Mouse (Mus musculus) midbrain, embryonic 14.5 days (tissue): ENCODE results near the gene Ndufb8. TPM values are rescaled to one million over a fixed set of nuclear protein-coding genes. Genes with fewer than 3 reads are reported as not detected.
A peak's percentile ranks its signal among the peaks of the same experiment; 100 is the strongest.

Experiments used
- ATAC-seq: fragments of 200-750 bp; cut with Nextera tagmentation; 2 replicates; pipeline ENCODE4 v1.8.0; 2017; ENCODE audit warnings: moderate number of reproducible peaks, moderate library complexity; ENCODE audit not compliant: low FRiP score, low TSS enrichment
- DNase-seq: peaks from one replicate; pipeline ENCODE4 v3.0.0-alpha.2; 2015
- H3K27ac ChIP-seq: fragments of 300-500 bp; sonication (generic); replicated peaks from 2 replicates; pipeline ENCODE4 v1.5.1; 2014; ENCODE audit warnings: mild to moderate bottlenecking, low read depth, low read length, moderate library complexity
- H3K27me3 ChIP-seq: fragments of 300-500 bp; sonication (generic); 2 replicates; pipeline ENCODE4 v1.6.1; 2014; ENCODE audit warnings: low read length, control low read depth, mixed read lengths; ENCODE audit not compliant: control insufficient read depth, insufficient read depth
- H3K36me3 ChIP-seq: fragments of 300-500 bp; sonication (generic); 2 replicates; pipeline ENCODE4 v1.6.1; 2014; ENCODE audit warnings: low read length, control low read depth; ENCODE audit not compliant: control insufficient read depth, insufficient read depth
- H3K4me1 ChIP-seq: fragments of 300-500 bp; sonication (generic); 2 replicates; pipeline ENCODE4 v1.6.1; 2014; ENCODE audit warnings: mild to moderate bottlenecking, antibody characterized with exemption, low read length, control low read depth; ENCODE audit not compliant: control insufficient read depth, insufficient read depth
- H3K4me2 ChIP-seq: fragments of 300-500 bp; sonication (generic); 2 replicates; pipeline ENCODE4 v1.6.1; 2014; ENCODE audit warnings: mild to moderate bottlenecking, low read length, moderate library complexity
- H3K4me3 ChIP-seq: fragments of 300-500 bp; sonication (generic); replicated peaks from 2 replicates; pipeline ENCODE4 v1.5.1; 2014; ENCODE audit warnings: low read depth, low read length
- H3K9ac ChIP-seq: fragments of 300-500 bp; sonication (generic); replicated peaks from 2 replicates; pipeline ENCODE4 v1.6.1; 2014; ENCODE audit warnings: mild to moderate bottlenecking, low read length, moderate library complexity
- H3K9me3 ChIP-seq: fragments of 300-500 bp; sonication (generic); 2 replicates; pipeline ENCODE4 v1.6.1; 2016; ENCODE audit warnings: low read length, control low read depth, mixed read lengths; ENCODE audit not compliant: control insufficient read depth
- WGBS: fragments of 180-500 bp; shearing (Covaris S2); extraction: QIAGEN DNeasy Blood & Tissue Kit; methylation state at CpG from one replicate; pipeline ENCODE4 v1.1.7; 2014; 5-methylcytosine and 5-hydroxymethylcytosine counted together
- polyA plus RNA-seq: library from polyadenylated mRNA; unstranded; fragments of >200 nt; fragmentation: Nextera tagmentation; extraction: Ambion mirVana; gene quantifications from 2 replicates; pipeline ENCODE4 v1.2.1, GENCODE M21; 2014

Gene Ndufb8
- polyA plus RNA-seq, 1 experiment from 2014 or later, result 566 TPM

GRCm38 (mm10) chr19:44545321-44546041, 9.8 kb downstream of the Ndufb8 start, which contains the start of gene Sec31b:
Gene Sec31b (minus strand): TSS chr19:44545864.
- Histone ChIP-seq H3K9me3 (0 out of 2 replicates have a peak, but pooled peaks cover 4% of the 10 kb centered on the region), H3K4me1 (peaks cover 6% of the 10 kb centered on the region; the same call in 1 of the 2 replicates), H3K4me2 (peak within 1 kb of the TSS; percentile 61), H3K4me3 (peak within 1 kb of the TSS; percentile 40), H3K9ac (peak within 1 kb of the TSS; percentile 45), H3K27me3 (peaks cover 27% of the 10 kb centered on the region), H3K36me3 (peaks cover 27% of the 10 kb centered on the region), H3K27ac (no peak within 1 kb of the TSS)
- 1% methylated on average over 47 of the region's 47 CpGs for WGBS
- DNase-seq, result peak; percentile 27
- no peak for ATAC-seq

GRCm38 (mm10) chr19:44544775-44545174, 10.5 kb downstream of the Ndufb8 start:
- DNase-seq (peak; percentile 93), ATAC-seq (no peak; the same call in 1 of the 2 replicates)
- H3K36me3 ChIP-seq, result peaks cover 20% of the 10 kb centered on the region
- H3K4me3 ChIP-seq, result peak overlapping the region; percentile 40; the same call in 1 of the 2 replicates
- peaks cover 6% of the 10 kb centered on the region; the same call in 1 of the 2 replicates for H3K4me1 ChIP-seq
- no peak overlapping the region for H3K27ac ChIP-seq
- H3K9me3 ChIP-seq, result 0 out of 2 replicates have a peak, but pooled peaks cover 4% of the 10 kb centered on the region
- WGBS, result 2% methylated on average over 13 of the region's 13 CpGs
- H3K4me2 ChIP-seq, result peak overlapping the region; percentile 61
- H3K27me3 ChIP-seq, result peaks cover 27% of the 10 kb centered on the region
- H3K9ac ChIP-seq, result no peak overlapping the region

- ATAC-seq (no peak), DNase-seq (no peak)
- Histone ChIP-seq H3K9me3 (0 out of 2 replicates have a peak, but pooled peaks cover 4% of the 10 kb centered on the region), H3K4me3 (no peak overlapping the region), H3K27me3 (peaks cover 27% of the 10 kb centered on the region), H3K9ac (no peak overlapping the region), H3K27ac (no peak overlapping the region), H3K4me1 (peaks cover 6% of the 10 kb centered on the region; the same call in 1 of the 2 replicates), H3K4me2 (no peak overlapping the region), H3K36me3 (peaks cover 16% of the 10 kb centered on the region)
- WGBS, result 59% methylated on average over 10 of the region's 10 CpGs
These were observed 10.9 kb downstream of the Ndufb8 start for GRCm38 (mm10) chr19:44544372-44544771.

GRCm38 (mm10) chr19:44542694-44543178, 12.5 kb downstream of the Ndufb8 start:
- Histone ChIP-seq H3K4me1 (peaks cover 6% of the 10 kb centered on the region; the same call in 1 of the 2 replicates), H3K4me3 (no peak overlapping the region), H3K36me3 (0 out of 2 replicates have a peak, but pooled peaks cover under 1% of the 10 kb centered on the region), H3K27ac (no peak overlapping the region), H3K27me3 (peaks cover 27% of the 10 kb centered on the region), H3K9me3 (0 out of 2 replicates have a peak, but pooled peaks cover 4% of the 10 kb centered on the region), H3K4me2 (no peak overlapping the region), H3K9ac (no peak overlapping the region)
- ATAC-seq, result no peak
- WGBS, result 90% methylated on average over 8 of the region's 8 CpGs
- no peak for DNase-seq

GRCm38 (mm10) chr19:44537416-44537815, 17.8 kb downstream of the Ndufb8 start:
- Histone ChIP-seq H3K27ac (no peak overlapping the region), H3K36me3 (no peaks in the 10 kb centered on the region), H3K27me3 (peaks cover 10% of the 10 kb centered on the region), H3K9me3 (0 out of 2 replicates have a peak, but pooled peaks cover 4% of the 10 kb centered on the region), H3K4me1 (no peaks in the 10 kb centered on the region), H3K4me3 (no peak overlapping the region), H3K4me2 (no peak overlapping the region), H3K9ac (no peak overlapping the region)
- 85% methylated on average over 8 of the region's 8 CpGs for WGBS
- DNase-seq (no peak), ATAC-seq (no peak)

GRCm38 (mm10) chr19:44535376-44535775, 19.9 kb downstream of the Ndufb8 start:
- H3K4me1 ChIP-seq, result no peaks in the 10 kb centered on the region
- DNase-seq, result peak; percentile 62
- no peak for ATAC-seq
- H3K9ac ChIP-seq, result no peak overlapping the region
- no peaks in the 10 kb centered on the region for H3K36me3 ChIP-seq
- H3K27ac ChIP-seq, result no peak overlapping the region
- H3K4me2 ChIP-seq, result no peak overlapping the region
- WGBS, result 38% methylated on average over 3 of the region's 3 CpGs
- no peak overlapping the region for H3K4me3 ChIP-seq
- peaks cover 24% of the 10 kb centered on the region for H3K27me3 ChIP-seq
- no peaks in the 10 kb centered on the region for H3K9me3 ChIP-seq

GRCm38 (mm10) chr19:44530018-44530417, 25.2 kb downstream of the Ndufb8 start:
- no peak for ATAC-seq
- 82% methylated on average over 6 of the region's 6 CpGs for WGBS

GRCm38 (mm10) chr19:44525551-44526205, 29.6 kb downstream of the Ndufb8 start:
- Histone ChIP-seq H3K4me2 (no peak overlapping the region), H3K36me3 (no peaks in the 10 kb centered on the region), H3K4me3 (no peak overlapping the region), H3K27me3 (peaks cover 67% of the 10 kb centered on the region), H3K4me1 (no peaks in the 10 kb centered on the region), H3K9ac (no peak overlapping the region), H3K9me3 (no peaks in the 10 kb centered on the region), H3K27ac (no peak overlapping the region)
- 93% methylated on average over 9 of the region's 9 CpGs for WGBS
- ATAC-seq (no peak), DNase-seq (no peak)

More at GRCm38 (mm10) chr19:44530018-44530417, 25.2 kb downstream of the Ndufb8 start:
- Histone ChIP-seq H3K4me2 (no peak overlapping the region), H3K27me3 (peaks cover 52% of the 10 kb centered on the region), H3K36me3 (no peaks in the 10 kb centered on the region), H3K27ac (no peak overlapping the region), H3K9me3 (no peaks in the 10 kb centered on the region), H3K4me1 (no peaks in the 10 kb centered on the region), H3K9ac (no peak overlapping the region), H3K4me3 (no peak overlapping the region)
- no peak for DNase-seq
